Mouse (Mus musculus) left cerebral cortex, postnatal 14 days (tissue): ENCODE data around the gene Ms4a1. TPM values are rescaled to one million over a fixed set of nuclear protein-coding genes. Genes with fewer than 3 reads are reported as not detected.

Source experiments
- DNase-seq, 2 experiments: peaks; one replicate each; pipeline ENCODE4 v3.0.0; 2021 to 2022; ENCODE audit warnings: low spot score in 2 of 2, mixed read lengths in 1 of 2
- intact Hi-C: fragments of 180-260 bp; cut with DNase I; formaldehyde crosslinking; loops from one replicate; pipeline ENCODE4 v1.15.1; 2025
- total RNA-seq, 2 experiments: library from RNA; stranded (reverse); gene quantifications; 2 replicates each; pipeline ENCODE4 v1.2.3; 2021

Gene Ms4a1
- total RNA-seq, 2 experiments from 2014 or later, result 0.15 TPM; not detected in 1

DNA sequence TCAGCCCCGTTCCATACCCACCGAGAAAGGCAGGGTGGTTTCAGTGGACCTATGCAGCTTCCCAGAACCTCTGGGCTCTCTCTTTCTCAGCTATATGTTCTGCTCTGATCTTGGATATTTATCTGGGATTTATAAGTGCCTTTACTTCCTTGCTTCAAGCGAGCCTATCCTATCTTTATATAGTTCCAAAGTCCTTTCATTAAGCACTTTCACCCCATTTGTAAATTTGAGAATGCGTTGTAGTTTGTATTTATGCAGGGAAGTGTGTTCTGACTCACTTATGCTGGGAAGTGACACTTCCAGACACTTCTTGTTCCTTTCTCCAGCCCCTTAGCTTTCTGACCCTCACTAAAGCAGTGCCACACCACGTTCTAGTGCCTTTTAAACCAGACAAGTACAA lies 33.7 kb downstream of the Ms4a1 start, which contains the start of gene Ms4a12:
Gene Ms4a12, minus strand, starts transcription at position 101 of the 400 bp plus-strand sequence.
- intact Hi-C loops, result no loop called here
- DNase-seq, result no peak

Other genes starting within 250 kb of the Ms4a1 start
- not detected for gene Ms4a18, start 248.2 kb downstream of the Ms4a1 start, total RNA-seq
- not detected for gene Ms4a8a, start 185.1 kb downstream of the Ms4a1 start, total RNA-seq
- gene 1700017D01Rik, start 135.4 kb downstream of the Ms4a1 start, total RNA-seq, result not detected
- not detected for gene 1700025F22Rik, start 100.9 kb downstream of the Ms4a1 start, total RNA-seq
- not detected for gene Ms4a13, start 69.5 kb downstream of the Ms4a1 start, total RNA-seq
- gene Ms4a12, start 33.8 kb downstream of the Ms4a1 start, total RNA-seq, result not detected
- gene Ms4a5, start 17.6 kb upstream of the Ms4a1 start, total RNA-seq, result not detected
- not detected for gene Ms4a14, start 48.2 kb upstream of the Ms4a1 start, total RNA-seq
- under 1 TPM; 0.20 to 0.59 TPM for gene Ms4a7, start 69.9 kb upstream of the Ms4a1 start, total RNA-seq
- 1 to 10 TPM in 1 of 2 experiments, under 1 TPM in 1; 0.97 to 1.8 TPM for gene Ms4a4a, start 109.3 kb upstream of the Ms4a1 start, total RNA-seq
- gene Ms4a4c, start 138.5 kb upstream of the Ms4a1 start, total RNA-seq, result not detected
- gene Ms4a4b, start 177.3 kb upstream of the Ms4a1 start, total RNA-seq, result not detected
- 1 to 10 TPM; 1.8 to 2.2 TPM for gene Ms4a6c, start 203.1 kb upstream of the Ms4a1 start, total RNA-seq
- gene Gm8369, start 219.7 kb upstream of the Ms4a1 start, total RNA-seq, result under 1 TPM; 0.31 to 0.53 TPM